Mouse (Mus musculus) left cerebral cortex, adult 2 months (tissue): ENCODE measurements around the gene Uox. TPM values are rescaled to one million over a fixed set of nuclear protein-coding genes. Genes with fewer than 3 reads are reported as not detected.

Experiments used
- DNase-seq, 2 experiments: peaks; one replicate each; pipeline ENCODE4 v3.0.0; 2021 to 2022; ENCODE audit warnings: low spot score in 2 of 2, mixed read lengths in 1 of 2; ENCODE audit errors: extremely low spot score in 1 of 2
- H3K27ac ChIP-seq: fragments of 200-600 bp; 2 replicates; pipeline ENCODE4 v1.8.1; 2022
- H3K4me3 ChIP-seq: fragments of 200-600 bp; 2 replicates; pipeline ENCODE4 v1.8.1; 2022
- CTCF ChIP-seq: fragments of 200-600 bp; IDR thresholded peaks from 2 replicates; pipeline ENCODE4 v1.8.1; 2022; ENCODE audit warnings: antibody characterized with exemption, mild to moderate bottlenecking, moderate library complexity
- intact Hi-C: fragments of 180-260 bp; cut with DNase I; formaldehyde crosslinking; loops from one replicate; pipeline ENCODE4 v1.15.1; 2025
- total RNA-seq, 2 experiments: library from RNA; stranded (reverse); gene quantifications; 2 replicates each; pipeline ENCODE4 v1.2.3; 2021

The Uox gene
- total RNA-seq, 2 experiments from 2014 or later = 0.27 to 0.37 TPM

DNA sequence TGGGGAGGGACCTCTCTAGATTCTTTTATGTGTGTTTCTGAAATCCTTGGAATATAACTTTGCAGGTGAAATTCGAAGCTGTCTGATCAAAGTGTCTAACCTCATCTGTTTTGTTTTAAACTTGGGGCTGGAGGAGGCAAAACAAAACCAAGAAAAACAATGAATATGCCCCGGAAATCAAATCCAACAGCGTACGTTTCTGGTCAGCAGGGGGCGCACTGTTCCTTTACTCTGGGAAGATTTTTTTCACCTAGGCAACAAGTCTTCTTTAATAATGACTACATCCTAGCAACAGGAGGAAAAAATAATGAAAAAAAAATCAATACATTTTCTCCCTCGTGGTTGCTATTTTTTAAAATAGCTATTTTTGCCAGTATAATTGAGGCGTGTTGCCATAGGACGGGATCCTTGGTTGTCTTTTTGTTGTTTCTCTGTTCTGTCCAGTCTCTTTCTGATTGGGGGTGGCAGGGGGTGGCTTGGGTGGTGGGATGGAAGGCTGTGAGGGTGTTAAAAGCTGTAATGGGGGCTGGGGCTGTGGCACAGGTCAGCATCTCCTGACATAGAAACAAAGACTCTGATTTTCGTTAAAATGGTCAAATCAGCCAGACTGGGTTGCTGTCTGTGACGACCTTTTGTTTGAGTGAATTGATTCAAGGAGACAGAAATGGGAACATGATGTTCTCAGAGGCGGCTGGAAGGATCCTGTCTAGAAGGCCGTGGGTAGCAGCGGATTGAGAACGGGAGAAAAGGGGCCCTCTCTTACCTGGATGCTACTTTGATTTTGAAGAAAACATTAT is 5.8 kb upstream of the Uox start:
- Histone ChIP-seq H3K4me3 (no peak overlapping the region), H3K27ac (peak overlapping the region; percentile 50)
- peak; percentile 84 to 85 for DNase-seq
- TF ChIP-seq CTCF = peak; percentile 81
- intact Hi-C loops = loop anchor here (2.0 to 10.0 kb wide), 6 partner anchors 123 to 350 kb away; partner anchors contain the start of gene Samd13

DNA sequence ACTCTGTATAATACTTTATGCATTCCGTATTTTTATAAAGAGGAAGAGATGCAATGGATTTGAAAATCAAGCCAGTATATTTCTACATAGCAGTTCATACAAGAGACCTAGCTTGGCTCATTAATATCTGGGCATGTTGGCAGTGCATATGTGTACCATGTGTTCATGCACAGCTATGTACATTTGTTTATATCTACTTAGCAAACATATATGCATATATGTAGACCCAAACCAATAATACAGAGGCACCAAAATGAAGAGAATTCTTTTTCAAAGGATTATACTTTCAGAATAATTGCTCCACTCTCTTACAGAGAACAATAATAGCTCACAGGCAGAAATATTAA is 5.2 kb upstream of the Uox start:
- no peak for TF ChIP-seq CTCF
- DNase-seq = no peak
- Histone ChIP-seq H3K4me3 (no peak overlapping the region), H3K27ac (peak overlapping the region; percentile 50)
- intact Hi-C loops = loop anchor here (2.0 to 10.0 kb wide), 6 partner anchors 122 to 350 kb away; partner anchors contain the start of gene Samd13

DNA sequence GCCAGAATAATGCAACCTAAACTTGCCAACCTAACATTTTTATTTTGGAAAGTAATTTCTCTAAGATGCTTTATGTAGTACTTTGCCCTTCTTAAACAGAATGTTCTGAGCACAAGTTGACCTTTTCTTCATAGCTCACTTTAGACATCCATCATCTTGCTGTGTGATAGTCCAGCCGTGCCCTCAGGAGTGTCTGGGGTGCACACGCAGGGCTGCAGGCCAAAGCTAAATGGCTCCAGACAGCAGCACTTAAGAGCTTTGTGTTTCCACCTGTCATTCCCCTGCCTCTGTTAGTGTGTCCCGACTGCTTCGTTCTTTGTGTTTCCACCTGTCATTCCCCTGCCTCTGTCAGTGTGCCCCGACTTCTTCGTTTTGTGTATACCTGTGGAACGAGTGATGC is 2.9 kb upstream of the Uox start:
- intact Hi-C loops = loop anchor here (5.0 to 10.0 kb wide), 4 partner anchors 120 to 347 kb away; partner anchors contain the start of gene Samd13
- DNase-seq = no peak
- Histone ChIP-seq H3K4me3 (no peak overlapping the region), H3K27ac (peak overlapping the region; percentile 65; the same call in 1 of the 2 replicates)
- no peak for TF ChIP-seq CTCF

DNA sequence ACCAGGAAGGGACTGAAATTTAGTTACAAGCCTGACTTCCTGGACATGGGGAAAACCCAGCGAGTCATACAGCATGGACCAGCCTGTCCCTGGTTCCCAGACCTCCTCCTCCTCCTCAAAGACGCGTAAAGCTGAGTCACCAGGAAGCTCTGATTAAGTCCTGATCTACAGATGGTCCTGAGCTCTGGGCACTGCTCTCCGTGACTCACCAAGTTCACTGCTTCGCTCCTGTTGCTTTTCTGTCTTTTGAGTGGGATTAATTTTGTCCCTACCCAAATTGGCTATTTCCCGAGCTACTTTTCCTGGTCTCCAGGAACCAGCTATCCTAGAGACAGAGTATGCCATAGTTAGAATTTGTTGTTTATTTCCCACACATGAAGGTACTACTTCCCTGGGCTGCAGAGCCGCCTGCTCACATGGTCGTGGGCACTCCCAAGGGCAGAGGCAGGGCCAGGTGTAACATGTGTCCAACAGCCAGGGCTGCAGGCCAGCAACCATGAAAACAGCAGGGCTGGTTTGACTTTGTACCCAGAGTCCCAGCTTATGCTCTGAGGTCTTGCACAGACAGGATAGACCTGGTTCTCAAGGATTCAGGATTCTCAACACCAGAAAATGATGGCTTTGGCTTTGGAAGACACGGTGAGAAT is 2.2 kb upstream of the Uox start:
- Histone ChIP-seq H3K27ac (peak overlapping the region; percentile 65), H3K4me3 (no peak overlapping the region)
- intact Hi-C loops = loop anchor here (1.0 to 10.0 kb wide), 6 partner anchors 31 to 347 kb away; partner anchors contain the start of gene Samd13
- peak; percentile 22 to 43 for DNase-seq
- no peak for TF ChIP-seq CTCF

DNA sequence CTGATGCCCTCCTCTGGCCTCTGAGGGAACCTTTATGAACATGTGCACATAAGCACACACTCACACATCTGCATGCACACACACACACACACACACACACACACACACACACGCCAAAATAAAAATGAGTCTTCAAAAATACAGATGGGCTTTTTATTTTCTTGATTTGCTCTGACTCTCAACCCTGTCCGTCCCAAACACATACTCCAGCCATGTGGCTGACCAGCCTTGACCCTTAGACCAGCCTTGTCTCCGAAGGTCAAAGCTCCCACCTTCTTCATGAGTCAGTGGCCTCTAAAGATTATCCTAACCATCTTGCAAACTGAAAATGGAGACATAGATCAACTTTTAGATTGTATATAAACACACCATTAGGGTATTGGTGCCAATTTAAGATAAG is 632 bp upstream of the Uox start:
- intact Hi-C loops = loop anchor here (2.0 to 10.0 kb wide), 5 partner anchors 29 to 345 kb away; partner anchors contain the start of gene Samd13
- no peak overlapping the region for H3K4me3 ChIP-seq
- DNase-seq = no peak
- H3K27ac ChIP-seq = no peak overlapping the region
- TF ChIP-seq CTCF = no peak

DNA sequence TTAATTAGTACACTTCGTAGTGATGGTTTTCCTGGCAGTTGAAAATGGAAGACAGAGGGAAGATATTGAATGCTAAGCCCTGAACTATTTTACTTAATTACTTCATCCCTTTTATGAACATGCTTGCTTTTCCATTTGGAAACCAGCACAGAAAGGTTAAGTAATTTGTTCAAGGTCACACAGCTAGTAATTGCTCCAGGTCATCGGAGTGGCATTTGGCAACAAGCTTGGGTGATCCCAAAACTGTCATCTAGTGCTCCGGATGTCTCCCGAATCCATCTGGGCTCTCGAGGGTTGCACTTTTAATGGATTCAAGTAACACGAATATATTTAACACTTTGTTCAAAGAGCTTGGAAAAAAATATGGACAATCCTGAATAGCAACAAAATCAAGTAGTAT is 713 bp downstream of the Uox start:
- intact Hi-C loops = no loop called here
- DNase-seq = no peak
- Histone ChIP-seq H3K4me3 (no peak overlapping the region), H3K27ac (no peak overlapping the region)
- TF ChIP-seq CTCF = no peak

DNA sequence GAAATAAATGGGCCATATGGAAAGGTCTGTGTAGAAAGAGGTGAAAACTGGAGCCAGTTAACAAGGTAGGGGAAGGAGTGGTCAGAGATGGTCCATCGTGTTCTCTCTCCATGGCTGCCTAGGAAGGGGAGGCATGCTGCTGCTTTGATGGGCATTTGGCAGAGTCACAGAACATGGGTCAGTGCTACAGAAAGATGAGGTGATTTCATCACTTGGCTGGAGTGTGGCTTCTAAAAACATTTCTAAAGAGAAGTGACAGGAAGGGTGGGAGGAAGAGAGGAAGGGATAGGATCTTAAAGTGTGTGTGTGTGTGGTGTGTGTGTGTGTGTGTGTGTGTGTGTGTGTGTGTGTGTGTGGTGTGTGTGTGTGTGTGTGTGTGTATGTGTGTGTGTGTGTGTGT is 1.1 kb downstream of the Uox start:
- intact Hi-C loops = no loop called here
- TF ChIP-seq CTCF = no peak
- DNase-seq = no peak
- Histone ChIP-seq H3K4me3 (no peak overlapping the region), H3K27ac (no peak overlapping the region)

DNA sequence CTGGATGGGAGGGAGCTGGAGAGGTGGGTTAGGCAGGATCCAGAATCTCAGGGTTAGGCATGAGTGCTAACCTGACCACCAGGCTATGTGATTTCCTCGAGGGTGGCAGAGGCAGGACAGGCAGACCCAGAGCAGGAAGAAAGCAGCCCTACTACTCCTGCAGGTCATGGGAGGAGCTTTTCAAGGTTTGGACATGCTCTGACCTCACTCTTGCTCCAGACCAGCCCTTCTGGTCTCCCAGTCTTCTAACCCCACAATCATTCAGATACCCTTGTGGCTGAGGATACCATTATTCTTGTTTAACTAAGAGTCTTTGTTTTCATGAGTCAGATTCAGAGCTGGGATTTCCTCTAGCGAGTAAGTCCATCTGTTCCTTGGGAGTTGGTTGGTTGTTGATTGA is 7.4 kb downstream of the Uox start:
- intact Hi-C loops = no loop called here
- Histone ChIP-seq H3K27ac (no peak overlapping the region), H3K4me3 (no peak overlapping the region)
- no peak for TF ChIP-seq CTCF
- DNase-seq = no peak

DNA sequence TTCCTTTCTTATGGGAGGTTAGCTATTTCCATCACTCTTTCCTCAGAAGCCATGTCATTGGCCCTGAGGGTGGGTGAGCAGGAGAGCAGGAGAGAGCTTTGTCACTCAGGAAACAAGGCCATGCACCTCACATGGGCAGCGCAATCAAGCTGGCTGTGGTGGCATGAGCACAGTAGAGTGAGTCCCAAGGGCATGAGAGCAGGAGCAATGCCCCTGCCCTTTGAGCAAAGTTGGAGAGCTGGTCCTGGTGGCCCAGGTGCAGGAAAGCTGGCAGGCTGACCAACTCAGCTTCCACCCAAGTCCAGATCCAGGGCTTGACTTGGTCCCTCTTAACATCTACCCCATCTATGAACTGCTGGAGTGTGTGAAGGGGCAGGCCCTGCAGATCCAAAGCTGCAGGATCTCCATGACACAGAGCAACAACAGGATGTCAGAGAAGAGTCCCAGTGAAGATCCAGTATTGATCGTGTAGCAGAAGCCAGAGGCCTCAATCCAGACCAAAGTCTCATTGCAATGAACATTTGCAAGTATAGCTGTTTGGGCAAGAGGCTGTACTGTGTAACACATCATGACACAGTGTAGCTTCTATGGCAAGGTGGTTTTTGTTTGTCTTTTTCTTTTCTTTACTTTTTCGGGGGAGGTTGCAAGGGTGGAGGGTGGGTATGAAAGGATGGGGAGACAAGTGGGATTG is 10.0 kb downstream of the Uox start:
- DNase-seq = no peak

DNA sequence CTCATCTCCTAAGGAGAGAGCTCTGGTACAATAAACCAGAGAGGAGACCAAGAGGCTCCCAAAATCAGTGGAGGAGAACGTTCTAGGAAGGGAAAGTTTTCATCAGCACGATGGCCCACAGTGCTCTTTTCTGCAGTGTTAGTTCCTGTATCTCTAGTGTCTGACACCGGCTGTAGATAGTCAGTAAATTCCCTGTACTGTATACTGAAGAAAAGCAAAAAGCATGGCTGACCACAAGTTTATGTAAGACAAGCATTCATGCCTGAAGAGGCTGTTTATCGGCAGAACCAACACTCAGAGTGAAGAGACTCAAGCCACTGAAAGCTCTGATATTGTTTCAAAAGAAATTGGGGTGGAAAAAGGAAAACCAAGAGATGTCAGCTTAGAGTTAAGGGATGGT is 13.3 kb downstream of the Uox start:
- peak overlapping the region; percentile 75 for H3K27ac ChIP-seq
- no peak for TF ChIP-seq CTCF
- intact Hi-C loops = no loop called here

More for the DNA sequence above, 10.0 kb downstream of the Uox start:
- intact Hi-C loops = no loop called here
- Histone ChIP-seq H3K27ac (no peak overlapping the region), H3K4me3 (no peak overlapping the region)
- no peak for TF ChIP-seq CTCF

DNA sequence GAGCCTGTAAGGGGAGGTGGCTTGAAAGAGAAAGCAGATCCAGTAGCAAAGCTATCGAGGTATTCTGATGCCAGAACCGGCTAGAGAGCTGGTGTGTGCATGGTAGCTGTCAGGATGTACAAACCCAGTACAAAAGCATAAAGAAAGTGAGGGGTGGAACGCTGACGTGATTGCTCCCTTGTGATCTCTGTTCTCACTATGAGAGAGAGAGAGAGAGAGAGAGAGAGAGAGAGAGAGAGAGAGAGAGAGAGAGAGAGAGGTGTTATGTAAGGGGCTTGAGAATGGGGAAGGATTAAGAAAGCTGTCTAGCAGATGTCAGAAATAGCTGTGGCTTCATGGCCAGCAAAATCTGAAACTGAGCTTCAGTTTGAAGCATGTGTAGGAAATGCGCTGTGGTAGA is 13.7 kb downstream of the Uox start:
- no peak overlapping the region for H3K4me3 ChIP-seq
- intact Hi-C loops = no loop called here
- DNase-seq = no peak
- no peak for TF ChIP-seq CTCF
- H3K27ac ChIP-seq = peak overlapping the region; percentile 75

More for the DNA sequence above, 13.3 kb downstream of the Uox start:
- H3K4me3 ChIP-seq = no peak overlapping the region
- DNase-seq = no peak

DNA sequence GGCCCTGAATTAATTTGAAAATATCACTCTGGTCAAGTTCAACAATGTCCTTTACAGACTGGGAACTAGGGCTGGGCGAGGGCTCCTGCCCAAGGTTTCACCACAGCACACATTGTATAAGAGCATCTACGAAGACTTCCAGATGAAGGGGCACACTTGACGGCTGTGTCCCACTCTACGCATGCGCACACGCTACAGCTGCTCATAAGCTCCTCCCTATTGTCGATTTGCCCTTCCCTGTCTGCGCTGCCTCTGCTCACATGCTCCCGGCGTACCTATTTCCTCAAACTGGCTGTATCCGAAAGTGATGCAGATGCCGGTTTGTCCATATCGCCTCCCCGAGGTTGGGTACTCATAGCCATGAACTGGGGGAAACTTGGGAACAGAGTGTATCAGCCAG is 16.4 kb downstream of the Uox start:
- intact Hi-C loops = no loop called here
- Histone ChIP-seq H3K4me3 (no peak overlapping the region), H3K27ac (no peak overlapping the region)
- TF ChIP-seq CTCF = no peak
- DNase-seq = no peak
